Mouse (Mus musculus) stomach, embryonic 16.5 days (tissue): ENCODE data around the gene Srp54c. TPM values are rescaled to one million over a fixed set of nuclear protein-coding genes. Genes with fewer than 3 reads are reported as not detected.
"Not testable (repeated sequence)": the region's sequence is repeated elsewhere in the genome, so short reads cannot be mapped to it uniquely, and the experiment has no call there.

Experiments used
- ATAC-seq: fragments of 200-750 bp; cut with Nextera tagmentation; 2 replicates; pipeline ENCODE4 v1.8.0; 2017; ENCODE audit warnings: moderate number of reproducible peaks, moderate TSS enrichment; ENCODE audit not compliant: insufficient read depth, low FRiP score
- H3K27ac ChIP-seq: fragments of 300-500 bp; sonication (generic); 2 replicates; pipeline ENCODE4 v1.5.1; 2014; ENCODE audit warnings: low read length
- H3K27me3 ChIP-seq: fragments of 300-500 bp; sonication (generic); 2 replicates; pipeline ENCODE4 v1.6.1; 2014; ENCODE audit warnings: low read length, control low read depth, mixed read lengths; ENCODE audit not compliant: control insufficient read depth, insufficient read depth
- H3K36me3 ChIP-seq: fragments of 300-500 bp; sonication (generic); 2 replicates; pipeline ENCODE4 v1.6.1; 2014; ENCODE audit warnings: low read length; ENCODE audit not compliant: control insufficient read depth, insufficient read depth
- H3K4me1 ChIP-seq: fragments of 300-500 bp; sonication (generic); 2 replicates; pipeline ENCODE4 v1.6.1; 2014; ENCODE audit warnings: low read length, control low read depth, mixed read lengths; ENCODE audit not compliant: control insufficient read depth, insufficient read depth
- H3K4me2 ChIP-seq: fragments of 300-500 bp; sonication (generic); 2 replicates; pipeline ENCODE4 v1.6.1; 2014; ENCODE audit warnings: low read depth, low read length, mixed read lengths
- H3K4me3 ChIP-seq: fragments of 300-500 bp; sonication (generic); replicated peaks from 2 replicates; pipeline ENCODE4 v1.5.1; 2014; ENCODE audit warnings: mild to moderate bottlenecking, low read length
- H3K9ac ChIP-seq: fragments of 300-500 bp; sonication (generic); 2 replicates; pipeline ENCODE4 v1.6.1; 2014; ENCODE audit warnings: low read length
- H3K9me3 ChIP-seq: fragments of 300-500 bp; sonication (generic); replicated peaks from 2 replicates; pipeline ENCODE4 v1.6.1; 2016; ENCODE audit warnings: low read length, control low read depth; ENCODE audit not compliant: control insufficient read depth
- WGBS: fragments of 180-500 bp; shearing (Covaris S2); extraction: QIAGEN DNeasy Blood & Tissue Kit; methylation state at CpG from one replicate; pipeline ENCODE4 v1.1.7; 2014; 5-methylcytosine and 5-hydroxymethylcytosine counted together
- polyA plus RNA-seq: library from polyadenylated mRNA; unstranded; fragments of >200 nt; fragmentation: Nextera tagmentation; extraction: Ambion mirVana; gene quantifications from 2 replicates; pipeline ENCODE4 v1.2.1, GENCODE M21; 2015

Srp54c gene
- polyA plus RNA-seq, 1 experiment from 2014 or later, result 79.6 TPM

DNA sequence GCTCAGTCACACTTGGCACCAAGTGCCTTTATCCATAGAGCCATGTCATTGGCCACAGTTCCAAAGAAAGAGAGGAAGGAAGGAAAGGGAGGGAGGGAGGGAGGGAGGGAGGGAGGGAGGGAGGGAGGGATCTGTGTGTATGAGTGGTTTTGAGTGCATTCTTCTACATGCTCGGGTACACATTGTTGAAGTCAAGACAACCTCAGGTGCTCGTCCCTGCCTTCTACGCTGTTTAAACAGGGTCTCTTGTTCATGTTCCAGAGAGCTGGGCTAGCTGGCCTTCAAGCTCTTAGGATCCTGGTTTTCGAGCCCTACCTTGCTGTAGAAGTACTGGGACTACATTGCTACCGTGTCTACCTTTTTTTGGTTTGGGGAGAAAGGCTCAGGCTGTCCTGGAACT lies 33.4 kb downstream of the Srp54c start:
- not testable (repeated sequence) for ATAC-seq, H3K4me1 ChIP-seq, H3K9me3 ChIP-seq, H3K4me2 ChIP-seq, H3K9ac ChIP-seq, H3K27me3 ChIP-seq, H3K27ac ChIP-seq, H3K36me3 ChIP-seq, H3K4me3 ChIP-seq
- no CpG with 5 or more reads among the region's 5 CpGs for WGBS

DNA sequence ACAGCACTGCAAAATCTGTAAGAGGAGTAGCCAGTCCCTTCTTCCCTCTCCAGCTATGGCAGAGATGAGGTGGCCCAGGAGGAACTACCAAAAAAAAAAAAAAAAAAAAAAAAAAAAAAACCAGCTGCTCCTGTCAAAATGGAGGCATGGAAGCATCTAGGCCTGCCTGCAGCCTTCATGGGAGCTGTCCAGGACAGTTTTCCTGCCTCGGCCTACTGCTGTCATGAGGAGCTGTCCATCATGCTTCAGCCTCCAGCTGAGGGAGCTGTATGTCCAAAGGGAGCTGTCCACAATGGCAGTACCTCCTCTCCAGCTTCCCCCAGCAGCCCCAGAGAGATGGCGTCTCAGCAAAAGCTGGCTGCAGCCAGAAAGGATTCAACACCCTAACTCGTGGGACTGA lies 42.3 kb downstream of the Srp54c start:
- no peaks in the 10 kb centered on the region for H3K9me3 ChIP-seq
- WGBS, result 81% methylated on average over 3 of the region's 3 CpGs
- no peak for ATAC-seq

DNA sequence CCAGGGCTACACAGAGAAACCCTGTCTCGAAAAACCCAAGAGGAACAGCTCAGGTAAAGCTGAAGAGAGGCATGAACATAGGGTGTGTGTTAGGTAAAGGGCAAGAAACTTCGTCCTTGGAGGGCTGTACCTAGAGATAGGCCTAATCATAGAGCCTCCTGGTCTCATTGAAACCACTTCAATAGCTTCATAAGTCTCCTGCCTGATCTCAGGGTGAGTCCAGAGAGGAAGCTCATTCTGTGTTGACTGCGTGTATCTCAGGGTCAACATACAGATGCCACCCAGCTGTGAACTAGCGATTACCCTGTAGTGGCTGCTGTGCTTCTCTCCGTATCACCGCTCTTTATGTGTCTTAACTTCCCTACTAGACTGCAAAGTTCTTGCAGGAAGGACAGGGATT lies 47.6 kb downstream of the Srp54c start:
- not testable (repeated sequence) for H3K4me1 ChIP-seq, H3K27ac ChIP-seq, ATAC-seq, H3K9ac ChIP-seq, H3K9me3 ChIP-seq, H3K27me3 ChIP-seq, H3K36me3 ChIP-seq, H3K4me3 ChIP-seq, H3K4me2 ChIP-seq
- 82% methylated on average over 3 of the region's 6 CpGs for WGBS

More for the DNA sequence above, 42.3 kb downstream of the Srp54c start:
- no peak overlapping the region for H3K4me3 ChIP-seq
- H3K4me2 ChIP-seq, result no peak overlapping the region
- H3K27me3 ChIP-seq, result no peaks in the 10 kb centered on the region
- no peaks in the 10 kb centered on the region for H3K36me3 ChIP-seq
- no peak overlapping the region for H3K9ac ChIP-seq
- no peak overlapping the region for H3K27ac ChIP-seq
- H3K4me1 ChIP-seq, result no peaks in the 10 kb centered on the region

DNA sequence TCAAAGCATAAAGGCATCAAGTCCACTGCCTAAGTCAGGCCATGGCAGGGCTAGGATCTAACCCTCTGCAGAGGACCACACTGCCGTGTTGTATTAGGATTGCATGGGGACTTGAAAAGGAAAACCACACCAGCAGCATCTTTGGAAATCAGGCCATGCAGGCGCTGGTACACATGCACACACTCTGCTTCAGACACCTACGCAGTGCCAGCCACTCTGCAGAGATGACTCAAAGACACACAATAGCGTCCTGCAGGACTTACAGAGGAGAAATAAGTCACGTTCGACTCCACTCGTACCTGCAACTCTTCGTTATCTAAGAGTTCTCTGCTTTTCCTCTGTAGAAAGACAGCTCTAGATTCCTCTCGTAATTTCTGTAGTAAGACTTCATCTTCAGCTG lies 68.1 kb downstream of the Srp54c start:
- no peak for ATAC-seq
- WGBS, result 91% methylated on average over 9 of the region's 9 CpGs
- Histone ChIP-seq H3K27me3 (no peaks in the 10 kb centered on the region), H3K36me3 (0 out of 2 replicates have a peak, but pooled peaks cover 3% of the 10 kb centered on the region), H3K4me2 (no peak overlapping the region), H3K9ac (no peak overlapping the region), H3K27ac (no peak overlapping the region), H3K4me1 (peaks cover 9% of the 10 kb centered on the region), H3K9me3 (no peaks in the 10 kb centered on the region), H3K4me3 (no peak overlapping the region)

DNA sequence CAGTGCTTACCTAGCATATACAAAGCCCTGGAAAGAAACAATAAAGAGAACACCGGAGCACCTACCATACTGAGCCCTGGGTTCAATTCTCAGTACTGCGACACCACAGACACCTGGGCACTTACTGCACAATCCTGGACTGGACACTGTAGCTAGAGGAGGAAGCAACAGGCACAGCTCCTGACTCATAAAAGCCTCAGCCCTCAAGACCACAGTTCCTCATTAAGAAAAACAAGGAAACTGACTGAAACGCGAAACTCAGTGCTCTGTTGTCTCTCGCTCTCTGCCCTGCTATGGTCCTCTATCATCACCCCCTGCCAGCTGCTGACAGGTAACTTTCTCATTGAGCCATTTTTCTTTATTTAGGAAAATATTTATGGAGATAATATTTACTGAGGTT lies 69.4 kb downstream of the Srp54c start, which contains the start of gene 1110008L16Rik:
1110008L16Rik (plus strand) TSS at position 242 of the 400 bp plus-strand sequence.
- Histone ChIP-seq H3K4me2 (no peak within 1 kb of the TSS), H3K4me1 (peaks cover 15% of the 10 kb centered on the region), H3K27me3 (no peaks in the 10 kb centered on the region), H3K9ac (no peak within 1 kb of the TSS), H3K36me3 (0 out of 2 replicates have a peak, but pooled peaks cover 3% of the 10 kb centered on the region), H3K27ac (no peak within 1 kb of the TSS), H3K9me3 (no peaks in the 10 kb centered on the region), H3K4me3 (no peak within 1 kb of the TSS)
- no peak for ATAC-seq
- 71% methylated on average over 5 of the region's 5 CpGs for whole genome bisulfite sequencing

DNA sequence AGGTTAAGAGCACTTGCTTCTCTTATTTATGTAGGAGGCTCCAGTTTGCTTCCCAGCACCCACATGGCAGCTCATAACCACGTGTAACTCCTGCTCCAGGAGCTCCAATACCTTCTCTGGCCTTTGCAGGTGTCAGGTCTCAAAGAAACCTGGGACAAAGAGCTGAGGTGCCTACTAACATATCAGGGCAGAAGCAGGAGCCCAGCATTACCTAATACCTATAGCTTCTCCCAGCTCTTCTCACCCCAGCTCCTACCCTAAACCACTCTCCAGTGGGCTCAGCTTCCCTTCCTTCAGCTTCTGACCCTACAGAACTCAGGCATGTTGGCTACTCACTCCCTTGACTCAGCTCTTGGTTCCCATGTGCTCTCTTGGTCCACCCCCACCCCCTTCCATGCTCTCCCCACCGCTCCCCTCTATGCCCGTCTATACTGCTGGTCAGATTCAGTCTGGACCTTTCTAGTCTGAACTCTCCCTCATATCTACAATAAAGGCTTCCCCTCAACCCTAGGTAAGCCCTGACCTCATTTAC lies 70.9 kb downstream of the Srp54c start:
- H3K4me2 ChIP-seq, result peak overlapping the region; percentile 62
- H3K9me3 ChIP-seq, result no peaks in the 10 kb centered on the region
- ATAC-seq, result no peak
- H3K36me3 ChIP-seq, result no peaks in the 10 kb centered on the region
- H3K27ac ChIP-seq, result no peak overlapping the region
- no peak overlapping the region for H3K9ac ChIP-seq
- H3K27me3 ChIP-seq, result no peaks in the 10 kb centered on the region
- peaks cover 15% of the 10 kb centered on the region for H3K4me1 ChIP-seq
- H3K4me3 ChIP-seq, result no peak overlapping the region
- WGBS, result 75% methylated on average over 3 of the region's 3 CpGs

DNA sequence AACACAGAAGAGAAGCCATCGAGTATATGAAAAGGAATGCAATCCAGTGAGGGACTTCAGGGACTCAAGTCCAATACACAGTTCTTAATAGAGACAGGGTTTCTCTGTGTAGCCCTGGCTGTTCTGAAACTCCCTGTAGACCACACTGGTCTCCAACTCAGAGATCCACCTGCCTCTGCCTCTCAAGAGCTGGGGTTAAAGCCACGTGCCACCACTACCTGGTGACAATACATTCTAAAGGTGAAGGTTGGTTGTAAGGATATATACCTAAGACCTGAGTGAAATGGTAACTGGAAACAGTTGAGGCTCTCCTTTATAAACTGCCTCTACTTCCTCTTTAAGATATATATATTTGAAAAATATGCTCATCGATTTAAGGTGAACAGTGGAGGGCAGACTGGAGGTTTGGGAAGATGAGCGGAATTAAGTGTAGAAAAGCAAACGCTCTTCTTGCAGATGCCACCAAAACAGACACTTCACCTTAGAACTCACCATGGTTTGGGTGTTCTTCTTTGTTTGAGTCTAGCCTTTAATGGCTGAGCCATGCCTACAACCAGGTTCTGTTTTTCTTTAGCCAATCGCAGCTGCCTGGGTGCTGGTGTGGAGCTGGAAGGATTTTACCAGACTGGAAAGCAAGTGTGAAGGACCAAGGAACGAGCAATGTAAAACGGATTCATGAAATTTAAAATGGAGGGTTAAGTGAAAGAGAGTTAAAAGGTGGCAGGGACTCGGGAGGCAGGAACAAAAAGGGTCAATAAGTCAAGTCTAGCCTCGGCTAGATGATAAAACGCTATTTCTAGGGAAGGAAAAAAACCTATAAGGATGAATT lies 71.7 kb downstream of the Srp54c start:
- Histone ChIP-seq H3K36me3 (0 out of 2 replicates have a peak, but pooled peaks cover 3% of the 10 kb centered on the region), H3K27ac (peak overlapping the region; percentile 96), H3K9ac (peak overlapping the region; percentile 80), H3K9me3 (no peaks in the 10 kb centered on the region), H3K27me3 (no peaks in the 10 kb centered on the region), H3K4me2 (peak overlapping the region; percentile 62), H3K4me3 (peak overlapping the region; percentile 73), H3K4me1 (peaks cover 15% of the 10 kb centered on the region)
- no peak for ATAC-seq
- 41% methylated on average over 11 of the region's 11 CpGs for WGBS

DNA sequence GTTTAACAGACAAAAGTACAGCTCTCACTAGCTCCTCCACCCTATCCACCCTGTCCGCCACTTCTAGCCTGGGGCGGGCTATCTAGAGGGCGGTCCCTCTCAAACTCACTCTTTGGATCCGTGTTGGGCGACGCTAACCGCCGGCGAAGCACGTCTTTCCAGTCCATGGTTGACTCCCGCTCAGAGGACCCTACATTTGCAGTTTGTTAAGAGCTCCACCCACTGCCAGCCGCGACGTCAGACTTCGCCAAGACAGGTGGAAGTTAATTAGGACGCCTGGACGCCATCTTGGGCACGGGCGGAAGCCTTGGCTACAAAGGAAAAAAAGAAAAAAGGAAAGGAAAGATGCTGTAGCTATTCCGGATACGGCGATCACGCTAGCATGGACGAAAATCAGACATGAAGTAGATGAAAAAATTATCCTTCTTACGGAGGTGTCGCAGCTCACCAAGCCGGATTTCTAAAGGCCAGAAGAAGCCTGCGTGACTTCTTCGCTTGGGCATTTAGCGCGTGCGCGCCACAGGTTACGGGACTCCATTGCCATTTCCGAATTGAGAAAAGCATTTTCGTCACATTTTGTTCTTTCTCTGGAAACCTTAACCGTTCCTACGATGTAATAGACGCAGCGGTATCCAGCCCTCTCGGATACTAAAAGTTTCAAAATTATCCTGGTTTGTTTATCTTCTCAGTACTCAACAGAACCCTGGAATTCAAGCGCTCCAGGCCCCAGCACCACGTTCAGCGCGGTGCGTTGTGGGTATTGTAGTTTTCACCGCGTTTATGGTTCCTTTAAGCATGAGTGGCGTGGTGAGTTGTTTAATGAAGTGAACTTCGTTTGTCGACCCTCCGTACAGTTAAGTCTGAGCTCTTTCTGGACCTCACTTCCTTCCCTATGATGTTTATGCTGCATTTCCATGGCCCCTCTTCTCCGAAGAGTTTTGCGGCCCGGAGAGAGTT lies 72.8 kb downstream of the Srp54c start, which contains the start of gene Ppp2r3c:
Ppp2r3c (minus strand) TSS at position 514 of the 957 bp plus-strand sequence.
- Histone ChIP-seq H3K9ac (peak within 1 kb of the TSS; percentile 80), H3K36me3 (0 out of 2 replicates have a peak, but pooled peaks cover 3% of the 10 kb centered on the region), H3K9me3 (no peaks in the 10 kb centered on the region), H3K27ac (peak within 1 kb of the TSS; percentile 96), H3K4me2 (peak within 1 kb of the TSS; percentile 62), H3K27me3 (no peaks in the 10 kb centered on the region), H3K4me1 (peaks cover 15% of the 10 kb centered on the region), H3K4me3 (peak within 1 kb of the TSS; percentile 73)
- under 1% methylated on average over 55 of the region's 55 CpGs for WGBS
- ATAC-seq, result peak; percentile 94
